Mouse (Mus musculus): ENCODE measurements around the gene Rps15.

DNA sequence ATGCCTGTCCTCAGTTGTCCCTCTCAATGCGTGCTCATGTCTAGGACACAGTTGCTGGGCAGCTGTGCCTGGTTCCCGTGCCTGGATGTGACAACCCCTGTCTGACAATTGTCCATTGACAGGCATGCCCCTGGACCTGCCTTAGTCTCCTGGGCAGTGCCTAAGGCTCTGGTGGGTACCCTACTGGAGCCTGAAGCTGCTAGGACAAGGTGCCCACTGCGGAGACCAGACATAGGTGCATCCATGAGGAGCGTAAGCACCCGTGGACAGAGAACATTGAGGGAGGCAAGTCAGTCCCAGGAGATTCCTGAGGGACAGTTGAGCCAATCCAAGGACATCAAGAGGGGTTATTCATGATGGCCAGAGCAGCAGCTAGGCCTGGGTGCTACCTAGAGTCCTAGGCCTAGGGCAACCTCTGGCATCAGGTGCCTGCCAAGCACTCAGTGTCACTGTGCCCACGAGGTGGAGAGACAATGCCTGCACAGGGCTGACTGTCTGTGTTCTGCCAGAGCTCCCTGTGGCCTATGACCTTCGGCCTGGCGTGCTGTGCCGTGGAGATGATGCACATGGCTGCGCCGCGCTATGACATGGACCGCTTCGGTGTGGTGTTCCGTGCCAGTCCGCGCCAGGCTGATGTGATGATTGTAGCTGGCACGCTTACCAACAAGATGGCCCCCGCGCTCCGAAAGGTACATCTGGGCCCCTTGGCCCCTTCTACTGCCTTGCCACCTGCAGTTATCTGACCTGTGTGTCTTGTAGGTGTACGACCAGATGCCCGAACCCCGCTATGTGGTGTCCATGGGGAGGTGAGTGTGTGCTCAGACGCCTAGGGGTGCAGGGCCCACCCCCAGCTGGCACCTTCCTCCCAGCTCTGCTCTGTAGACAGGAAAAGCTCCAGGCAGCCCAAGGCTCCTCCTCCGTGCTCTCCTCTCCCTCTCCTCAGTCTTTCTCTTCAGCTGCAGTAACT is 37.6 kb upstream of the Rps15 start:
- TF ChIP-seq CTCF (IDR thresholded peaks at IDR 0.05; ENCODE audit: low read depth): no peak
- no peak for TF ChIP-seq EP300 (optimal IDR thresholded peaks at IDR 0.05)
